Mouse (Mus musculus): ENCODE data around the gene Nxpe4. TPM values are rescaled to one million over a fixed set of nuclear protein-coding genes. Genes with fewer than 3 reads are reported as not detected.
"Not testable (repeated sequence)": the region's sequence is repeated elsewhere in the genome, so short reads cannot be mapped to it uniquely, and the experiment has no call there.

Gene Nxpe4
- polyA plus RNA-seq, 1 experiment, result 0.22 TPM

- Histone ChIP-seq H3K36me3 (ENCODE audit: control insufficient read depth) (no peaks in the 10 kb centered on the region), H3K4me3 (replicated peaks) (no peak overlapping the region), H3K9me3 (ENCODE audit: control insufficient read depth, low read length) (no peaks in the 10 kb centered on the region), H3K4me1 (ENCODE audit: control insufficient read depth) (no peaks in the 10 kb centered on the region), H3K27me3 (ENCODE audit: control insufficient read depth) (no peaks in the 10 kb centered on the region)
- no peak for TF ChIP-seq GATA1 (IDR thresholded peaks at IDR 0.05; ENCODE audit: low read length)
- TF ChIP-seq TAL1 (IDR thresholded peaks at IDR 0.05; ENCODE audit: low read length), result no peak
These were observed 128.5 kb downstream of the Nxpe4 start for GRCm38 (mm10) chr9:48290281-48290680.

- TF ChIP-seq GATA1 (IDR thresholded peaks at IDR 0.05; ENCODE audit: low read length), result no peak
- no peak for TF ChIP-seq TAL1 (IDR thresholded peaks at IDR 0.05; ENCODE audit: low read length)
- no peaks in the 10 kb centered on the region for H3K36me3 ChIP-seq (ENCODE audit: control insufficient read depth)
These were observed 132.9 kb downstream of the Nxpe4 start for GRCm38 (mm10) chr9:48294754-48295153.

GRCm38 (mm10) chr9:48298983-48299382, 137.2 kb downstream of the Nxpe4 start:
- TF ChIP-seq GATA1 (IDR thresholded peaks at IDR 0.05; ENCODE audit: low read length), result no peak
- no peak for TF ChIP-seq TAL1 (IDR thresholded peaks at IDR 0.05; ENCODE audit: low read length)
- Histone ChIP-seq H3K36me3 (ENCODE audit: control insufficient read depth) (no peaks in the 10 kb centered on the region), H3K9me3 (ENCODE audit: control insufficient read depth, low read length) (no peaks in the 10 kb centered on the region), H3K4me3 (replicated peaks) (no peak overlapping the region), H3K4me1 (ENCODE audit: control insufficient read depth) (no peaks in the 10 kb centered on the region), H3K27me3 (ENCODE audit: control insufficient read depth) (no peaks in the 10 kb centered on the region)

More at GRCm38 (mm10) chr9:48294754-48295153, 132.9 kb downstream of the Nxpe4 start:
- Histone ChIP-seq H3K4me3 (replicated peaks) (no peak overlapping the region), H3K9me3 (ENCODE audit: control insufficient read depth, low read length) (no peaks in the 10 kb centered on the region), H3K27me3 (ENCODE audit: control insufficient read depth) (no peaks in the 10 kb centered on the region), H3K4me1 (ENCODE audit: control insufficient read depth) (no peaks in the 10 kb centered on the region)

GRCm38 (mm10) chr9:48303564-48303963, 141.7 kb downstream of the Nxpe4 start:
- H3K4me3 ChIP-seq (replicated peaks); H3K36me3 ChIP-seq (ENCODE audit: control insufficient read depth); H3K4me1 ChIP-seq (ENCODE audit: control insufficient read depth); H3K9me3 ChIP-seq (ENCODE audit: control insufficient read depth, low read length); H3K27me3 ChIP-seq (ENCODE audit: control insufficient read depth): not testable (repeated sequence)

- no peaks in the 10 kb centered on the region for H3K9me3 ChIP-seq (ENCODE audit: control insufficient read depth, low read length)
- TF ChIP-seq GATA1 (IDR thresholded peaks at IDR 0.05; ENCODE audit: low read length) (no peak), TAL1 (IDR thresholded peaks at IDR 0.05; ENCODE audit: low read length) (no peak)
- H3K4me1 ChIP-seq (ENCODE audit: control insufficient read depth), result no peaks in the 10 kb centered on the region
- no peaks in the 10 kb centered on the region for H3K36me3 ChIP-seq (ENCODE audit: control insufficient read depth)
- no peaks in the 10 kb centered on the region for H3K27me3 ChIP-seq (ENCODE audit: control insufficient read depth)
- H3K4me3 ChIP-seq (replicated peaks), result no peak overlapping the region
These were observed 149.4 kb downstream of the Nxpe4 start for GRCm38 (mm10) chr9:48311241-48311640.

GRCm38 (mm10) chr9:48314194-48314593, 152.4 kb downstream of the Nxpe4 start:
- Histone ChIP-seq H3K36me3 (ENCODE audit: control insufficient read depth) (peaks cover 15% of the 10 kb centered on the region), H3K9me3 (ENCODE audit: control insufficient read depth, low read length) (no peaks in the 10 kb centered on the region), H3K4me3 (replicated peaks) (no peak overlapping the region), H3K4me1 (ENCODE audit: control insufficient read depth) (no peaks in the 10 kb centered on the region), H3K27me3 (ENCODE audit: control insufficient read depth) (no peaks in the 10 kb centered on the region)
- no peak for TF ChIP-seq TAL1 (IDR thresholded peaks at IDR 0.05; ENCODE audit: low read length)
- no peak for TF ChIP-seq GATA1 (IDR thresholded peaks at IDR 0.05; ENCODE audit: low read length)

GRCm38 (mm10) chr9:48315825-48316224, 154.0 kb downstream of the Nxpe4 start:
- no peak for TF ChIP-seq TAL1 (IDR thresholded peaks at IDR 0.05; ENCODE audit: low read length)
- no peak for TF ChIP-seq GATA1 (IDR thresholded peaks at IDR 0.05; ENCODE audit: low read length)
- H3K36me3 ChIP-seq (ENCODE audit: control insufficient read depth), result peaks cover 32% of the 10 kb centered on the region
- H3K4me1 ChIP-seq (ENCODE audit: control insufficient read depth), result no peaks in the 10 kb centered on the region
- H3K4me3 ChIP-seq (replicated peaks), result no peak overlapping the region
- H3K9me3 ChIP-seq (ENCODE audit: control insufficient read depth, low read length), result no peaks in the 10 kb centered on the region
- H3K27me3 ChIP-seq (ENCODE audit: control insufficient read depth), result no peaks in the 10 kb centered on the region

- no peak for TF ChIP-seq GATA1 (IDR thresholded peaks at IDR 0.05; ENCODE audit: low read length)
- no peak for TF ChIP-seq TAL1 (IDR thresholded peaks at IDR 0.05; ENCODE audit: low read length)
- no peaks in the 10 kb centered on the region for H3K9me3 ChIP-seq (ENCODE audit: control insufficient read depth, low read length)
- no peak overlapping the region for H3K4me3 ChIP-seq (replicated peaks)
- peaks cover 99% of the 10 kb centered on the region for H3K36me3 ChIP-seq (ENCODE audit: control insufficient read depth)
- no peaks in the 10 kb centered on the region for H3K27me3 ChIP-seq (ENCODE audit: control insufficient read depth)
- peaks cover 15% of the 10 kb centered on the region for H3K4me1 ChIP-seq (ENCODE audit: control insufficient read depth)
These were observed 164.5 kb downstream of the Nxpe4 start for GRCm38 (mm10) chr9:48326338-48326737.

- TF ChIP-seq GATA1 (IDR thresholded peaks at IDR 0.05; ENCODE audit: low read length) (no peak), TAL1 (IDR thresholded peaks at IDR 0.05; ENCODE audit: low read length) (no peak)
- no peak overlapping the region for H3K4me3 ChIP-seq (replicated peaks)
- no peaks in the 10 kb centered on the region for H3K27me3 ChIP-seq (ENCODE audit: control insufficient read depth)
- peaks cover 99% of the 10 kb centered on the region for H3K36me3 ChIP-seq (ENCODE audit: control insufficient read depth)
- H3K4me1 ChIP-seq (ENCODE audit: control insufficient read depth), result peaks cover 34% of the 10 kb centered on the region
- no peaks in the 10 kb centered on the region for H3K9me3 ChIP-seq (ENCODE audit: control insufficient read depth, low read length)
These were observed 167.8 kb downstream of the Nxpe4 start for GRCm38 (mm10) chr9:48329597-48329996.

- Histone ChIP-seq H3K27me3 (ENCODE audit: control insufficient read depth) (no peaks in the 10 kb centered on the region), H3K4me1 (ENCODE audit: control insufficient read depth) (peaks cover 67% of the 10 kb centered on the region), H3K36me3 (ENCODE audit: control insufficient read depth) (peaks cover 71% of the 10 kb centered on the region), H3K4me3 (replicated peaks) (peak overlapping the region; percentile 77), H3K9me3 (ENCODE audit: control insufficient read depth, low read length) (no peaks in the 10 kb centered on the region)
- TF ChIP-seq GATA1 (IDR thresholded peaks at IDR 0.05; ENCODE audit: low read length), result peak; percentile 37
- no peak for TF ChIP-seq TAL1 (IDR thresholded peaks at IDR 0.05; ENCODE audit: low read length)
These were observed 177.1 kb downstream of the Nxpe4 start for GRCm38 (mm10) chr9:48338783-48339455.
